Mouse (Mus musculus) midbrain, embryonic 11.5 days (tissue): ENCODE results near the gene Cd86. TPM values are rescaled to one million over a fixed set of nuclear protein-coding genes. Genes with fewer than 3 reads are reported as not detected.

ENCODE experiments used
- ATAC-seq: fragments of 200-750 bp; cut with Nextera tagmentation; 2 replicates; pipeline ENCODE4 v1.8.0; 2017; ENCODE audit warnings: moderate TSS enrichment, moderate library complexity; ENCODE audit not compliant: low FRiP score
- DNase-seq: peaks from one replicate; pipeline ENCODE4 v3.0.0; 2015; ENCODE audit warnings: low spot score; ENCODE audit errors: missing footprints
- H3K27ac ChIP-seq: fragments of 300-500 bp; sonication (generic); 2 replicates; pipeline ENCODE4 v1.5.1; 2014; ENCODE audit warnings: low read depth, low read length
- H3K27me3 ChIP-seq: fragments of 300-500 bp; sonication (generic); 2 replicates; pipeline ENCODE4 v1.6.1; 2014; ENCODE audit warnings: mild to moderate bottlenecking, low read length, moderate library complexity, mixed read lengths; ENCODE audit not compliant: control insufficient read depth, insufficient read depth
- H3K36me3 ChIP-seq: fragments of 300-500 bp; sonication (generic); 2 replicates; pipeline ENCODE4 v1.6.1; 2014; ENCODE audit warnings: mild to moderate bottlenecking, low read length, moderate library complexity, mixed read lengths; ENCODE audit not compliant: control insufficient read depth, insufficient read depth
- H3K4me1 ChIP-seq: fragments of 300-500 bp; sonication (generic); 2 replicates; pipeline ENCODE4 v1.6.1; 2014; ENCODE audit warnings: low read length; ENCODE audit not compliant: control insufficient read depth, insufficient read depth
- H3K4me2 ChIP-seq: fragments of 300-500 bp; sonication (generic); 2 replicates; pipeline ENCODE4 v1.6.1; 2014; ENCODE audit warnings: mild to moderate bottlenecking, moderate library complexity
- H3K4me3 ChIP-seq: fragments of 300-500 bp; sonication (generic); 2 replicates; pipeline ENCODE4 v1.5.1; 2014; ENCODE audit warnings: low read depth, low read length
- H3K9ac ChIP-seq: fragments of 300-500 bp; sonication (generic); 2 replicates; pipeline ENCODE4 v1.6.1; 2014; ENCODE audit warnings: low read length
- H3K9me3 ChIP-seq: fragments of 300-500 bp; sonication (generic); 2 replicates; pipeline ENCODE4 v1.6.1; 2016; ENCODE audit warnings: low read length; ENCODE audit not compliant: control insufficient read depth
- WGBS: fragments of 180-500 bp; shearing (Covaris S2); extraction: QIAGEN DNeasy Blood & Tissue Kit; methylation state at CpG from one replicate; pipeline ENCODE4 v1.1.7; 2014; 5-methylcytosine and 5-hydroxymethylcytosine counted together
- polyA plus RNA-seq: library from polyadenylated mRNA; unstranded; fragments of >200 nt; fragmentation: Nextera tagmentation; extraction: Ambion mirVana; gene quantifications from 2 replicates; pipeline ENCODE4 v1.2.1, GENCODE M21; 2014

Gene Cd86
- polyA plus RNA-seq, 1 experiment from 2014 or later: 1.6 TPM

GRCm38 (mm10) chr16:36631607-36632006 lies 34.3 kb downstream of the Cd86 start:
- 91% methylated on average over 5 of the region's 5 CpGs for WGBS
- H3K4me2 ChIP-seq: no peak overlapping the region
- DNase-seq (no peak), ATAC-seq (no peak)
- H3K27ac ChIP-seq: no peak overlapping the region
- H3K36me3 ChIP-seq: no peaks in the 10 kb centered on the region
- no peaks in the 10 kb centered on the region for H3K27me3 ChIP-seq
- H3K9me3 ChIP-seq: no peaks in the 10 kb centered on the region
- no peaks in the 10 kb centered on the region for H3K4me1 ChIP-seq
- no peak overlapping the region for H3K9ac ChIP-seq
- H3K4me3 ChIP-seq: no peak overlapping the region

DNA sequence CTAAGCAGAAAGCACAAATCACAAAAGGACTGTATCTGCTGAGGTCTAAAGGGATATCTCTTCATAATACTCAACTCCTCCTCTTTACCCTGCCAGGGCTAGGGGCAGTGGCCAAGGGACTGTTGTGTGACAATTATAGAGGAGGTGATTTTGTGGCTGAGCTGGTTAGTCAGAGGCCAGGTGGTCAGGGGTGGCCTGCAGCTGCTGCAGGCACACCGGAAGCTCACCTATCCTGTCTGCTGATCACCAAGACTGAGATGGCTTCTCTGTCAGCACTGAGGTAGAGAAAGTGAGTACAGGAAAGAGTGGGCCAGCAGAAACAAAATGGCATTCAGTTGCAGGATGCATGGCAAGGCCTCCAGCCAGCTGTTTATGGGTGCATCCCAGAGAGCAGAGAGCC lies 38.1 kb downstream of the Cd86 start:
- no peaks in the 10 kb centered on the region for H3K4me1 ChIP-seq
- no peak overlapping the region for H3K4me3 ChIP-seq
- no peak for ATAC-seq
- no peaks in the 10 kb centered on the region for H3K9me3 ChIP-seq
- no peak overlapping the region for H3K4me2 ChIP-seq
- H3K9ac ChIP-seq: no peak overlapping the region
- 95% methylated on average over 1 of the region's 1 CpGs for WGBS
- DNase-seq: no peak
- H3K27me3 ChIP-seq: no peaks in the 10 kb centered on the region
- no peaks in the 10 kb centered on the region for H3K36me3 ChIP-seq
- H3K27ac ChIP-seq: no peak overlapping the region

DNA sequence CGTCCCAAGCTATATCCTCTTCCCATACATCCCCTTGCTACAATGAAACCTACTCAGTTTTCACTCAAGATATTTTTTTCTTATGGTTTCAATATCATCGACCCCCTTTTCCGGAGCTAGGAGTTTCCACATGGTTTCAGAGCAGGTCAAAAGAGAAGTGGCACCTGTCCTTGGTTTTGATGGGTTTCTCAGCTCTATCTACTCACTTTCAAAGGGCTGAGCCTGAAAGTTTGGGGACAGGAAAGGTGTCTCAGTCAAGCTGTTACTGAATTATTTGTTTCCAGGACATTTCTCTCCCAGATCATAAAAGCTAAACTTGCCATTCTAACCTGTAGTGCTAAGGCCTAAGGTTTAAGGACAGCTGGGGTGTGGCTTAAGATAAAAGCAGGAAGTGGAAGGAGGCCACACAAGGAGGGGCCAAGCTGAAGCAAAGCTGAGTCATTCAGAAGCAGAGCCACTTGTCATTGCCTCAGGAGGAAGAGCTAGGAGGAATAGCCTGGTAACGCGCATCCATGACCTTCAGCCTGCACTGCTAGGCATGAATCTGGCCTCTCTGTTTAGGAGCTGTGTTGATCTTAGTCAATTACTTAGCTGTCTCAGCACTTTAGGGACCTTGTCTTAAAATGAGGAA lies 39.2 kb downstream of the Cd86 start:
- no peak overlapping the region for H3K4me3 ChIP-seq
- no peaks in the 10 kb centered on the region for H3K36me3 ChIP-seq
- H3K4me2 ChIP-seq: no peak overlapping the region
- no peaks in the 10 kb centered on the region for H3K4me1 ChIP-seq
- H3K9me3 ChIP-seq: no peaks in the 10 kb centered on the region
- H3K27ac ChIP-seq: no peak overlapping the region
- DNase-seq (no peak), ATAC-seq (no peak)
- WGBS: 91% methylated on average over 5 of the region's 5 CpGs
- H3K9ac ChIP-seq: no peak overlapping the region
- no peaks in the 10 kb centered on the region for H3K27me3 ChIP-seq

GRCm38 (mm10) chr16:36625909-36626308 lies 40.0 kb downstream of the Cd86 start:
- no peaks in the 10 kb centered on the region for H3K27me3 ChIP-seq
- WGBS: 96% methylated on average over 1 of the region's 1 CpGs
- H3K4me1 ChIP-seq: no peaks in the 10 kb centered on the region
- no peak overlapping the region for H3K4me3 ChIP-seq
- H3K9ac ChIP-seq: no peak overlapping the region
- H3K9me3 ChIP-seq: no peaks in the 10 kb centered on the region
- no peak overlapping the region for H3K4me2 ChIP-seq
- ATAC-seq (no peak), DNase-seq (no peak)
- H3K36me3 ChIP-seq: no peaks in the 10 kb centered on the region
- H3K27ac ChIP-seq: no peak overlapping the region

DNA sequence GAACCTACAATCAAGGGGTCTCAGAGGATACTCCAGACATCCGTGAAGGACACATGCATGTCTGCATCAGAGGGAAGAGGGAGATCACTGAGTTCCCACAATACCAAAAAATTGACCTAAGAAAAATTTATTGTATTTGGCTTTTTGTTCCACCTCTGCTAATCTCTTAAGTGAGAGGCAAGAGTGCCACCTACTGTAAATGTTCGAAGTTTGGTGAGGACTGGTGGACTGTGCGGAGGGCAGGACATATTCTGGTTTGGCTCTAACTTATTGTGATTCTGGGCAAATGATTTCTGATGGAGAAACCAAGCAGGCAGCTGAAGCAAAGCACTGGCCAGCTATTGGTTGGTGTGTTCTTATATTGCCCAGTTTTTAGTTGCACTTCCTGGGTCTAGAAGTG lies 43.6 kb downstream of the Cd86 start:
- no peak for ATAC-seq
- Histone ChIP-seq H3K36me3 (no peaks in the 10 kb centered on the region), H3K4me2 (no peak overlapping the region), H3K9me3 (no peaks in the 10 kb centered on the region), H3K27me3 (no peaks in the 10 kb centered on the region), H3K4me1 (no peaks in the 10 kb centered on the region), H3K4me3 (no peak overlapping the region), H3K27ac (no peak overlapping the region), H3K9ac (no peak overlapping the region)
- WGBS: 93% methylated on average over 3 of the region's 3 CpGs
- DNase-seq: no peak

DNA sequence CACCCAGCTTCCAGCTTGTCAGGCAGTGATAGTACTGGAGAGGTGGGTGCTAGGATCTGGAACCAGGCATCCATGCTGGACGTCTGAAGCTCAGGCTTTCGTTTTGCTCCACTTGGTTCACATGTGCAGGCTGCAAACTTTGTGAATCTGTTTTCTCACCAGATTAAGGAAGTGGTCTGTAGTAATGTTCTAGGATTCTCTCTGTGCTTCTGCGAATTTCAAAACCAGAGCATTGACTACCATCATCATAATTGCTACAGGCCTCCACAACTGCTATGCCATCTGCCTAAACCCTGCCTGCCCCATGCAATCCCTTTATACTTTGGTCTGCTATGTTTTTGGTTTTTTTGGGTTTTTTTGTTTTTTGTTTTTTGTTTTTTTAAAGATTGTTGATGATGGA lies 44.8 kb downstream of the Cd86 start:
- no peak overlapping the region for H3K4me2 ChIP-seq
- no peak overlapping the region for H3K9ac ChIP-seq
- no peak overlapping the region for H3K4me3 ChIP-seq
- ATAC-seq (no peak), DNase-seq (no peak)
- H3K27me3 ChIP-seq: no peaks in the 10 kb centered on the region
- H3K9me3 ChIP-seq: no peaks in the 10 kb centered on the region
- 72% methylated on average over 3 of the region's 3 CpGs for WGBS
- H3K36me3 ChIP-seq: no peaks in the 10 kb centered on the region
- H3K27ac ChIP-seq: no peak overlapping the region
- no peaks in the 10 kb centered on the region for H3K4me1 ChIP-seq

DNA sequence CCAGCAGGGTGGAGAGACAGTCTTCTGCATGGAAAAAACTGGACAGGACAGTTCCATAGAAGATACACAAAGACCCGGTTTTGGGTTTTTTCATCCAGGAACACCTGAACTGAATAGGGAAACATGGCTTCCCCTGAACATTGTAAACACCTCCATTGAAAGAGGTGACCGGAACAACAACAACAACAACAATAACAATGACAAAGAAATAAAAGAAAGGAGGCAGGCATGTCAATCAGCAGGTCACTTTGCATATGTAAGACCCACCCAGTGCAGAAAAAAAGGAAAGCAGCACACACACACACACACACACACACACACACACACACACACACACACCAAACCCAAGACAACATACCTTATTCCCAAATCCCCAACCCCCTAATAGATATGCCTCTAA lies 52.2 kb downstream of the Cd86 start:
- Histone ChIP-seq H3K27me3 (no peaks in the 10 kb centered on the region), H3K9me3 (no peaks in the 10 kb centered on the region), H3K27ac (no peak overlapping the region), H3K4me3 (no peak overlapping the region), H3K36me3 (no peaks in the 10 kb centered on the region), H3K4me2 (no peak overlapping the region), H3K9ac (no peak overlapping the region), H3K4me1 (no peaks in the 10 kb centered on the region)
- no peak for ATAC-seq
- WGBS: 69% methylated on average over 2 of the region's 2 CpGs
- DNase-seq: no peak

DNA sequence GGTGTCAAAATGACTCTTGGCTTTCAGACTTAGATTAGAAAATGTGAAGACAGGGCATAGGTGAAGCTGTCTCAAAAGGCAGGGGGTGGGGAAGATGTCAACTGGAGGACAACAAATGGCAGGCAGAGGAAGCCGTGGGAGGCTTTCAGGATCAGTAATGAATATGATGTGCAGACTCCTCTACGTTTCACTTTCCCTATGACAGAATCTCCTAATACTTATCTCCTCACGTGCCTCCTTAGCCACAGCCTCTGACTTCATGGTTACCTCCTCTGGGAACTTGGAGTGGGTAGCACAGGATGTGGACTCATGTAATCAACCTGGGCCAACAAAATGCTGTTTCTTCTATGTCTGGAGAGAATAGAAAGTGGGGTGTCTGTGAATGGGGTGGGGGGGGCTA lies 63.2 kb downstream of the Cd86 start:
- DNase-seq: no peak
- H3K4me1 ChIP-seq: no peaks in the 10 kb centered on the region
- H3K4me2 ChIP-seq: no peak overlapping the region
- 79% methylated on average over 3 of the region's 3 CpGs for WGBS
- H3K27ac ChIP-seq: no peak overlapping the region
- no peaks in the 10 kb centered on the region for H3K36me3 ChIP-seq
- no peak overlapping the region for H3K9ac ChIP-seq
- no peak overlapping the region for H3K4me3 ChIP-seq
- H3K27me3 ChIP-seq: no peaks in the 10 kb centered on the region
- H3K9me3 ChIP-seq: no peaks in the 10 kb centered on the region
- no peak for ATAC-seq

DNA sequence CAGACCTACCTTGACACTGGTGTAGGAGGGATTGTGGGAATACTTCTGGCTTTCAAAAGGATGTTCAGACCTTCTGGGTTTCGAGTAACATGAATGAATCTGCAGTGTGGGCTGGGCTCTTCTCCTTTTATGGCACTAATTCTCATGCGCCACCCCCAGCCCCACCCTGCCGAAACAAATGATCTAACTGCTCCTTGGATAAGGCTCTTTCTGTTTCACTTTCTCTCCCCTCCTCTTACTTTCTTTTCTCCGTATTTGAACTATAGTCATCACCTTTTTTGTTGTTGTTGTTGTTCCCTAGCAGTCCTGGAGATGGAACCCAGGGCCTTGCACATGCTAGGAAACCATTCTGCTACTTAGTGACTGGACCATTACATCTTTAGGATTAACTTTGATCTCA lies 67.6 kb downstream of the Cd86 start:
- H3K4me1 ChIP-seq: no peaks in the 10 kb centered on the region
- no peak for ATAC-seq
- WGBS: 84% methylated on average over 4 of the region's 4 CpGs

More for the DNA sequence above, 67.6 kb downstream of the Cd86 start:
- no peak for DNase-seq
- H3K4me2 ChIP-seq: no peak overlapping the region
- no peak overlapping the region for H3K9ac ChIP-seq
- H3K36me3 ChIP-seq: no peaks in the 10 kb centered on the region
- no peak overlapping the region for H3K27ac ChIP-seq
- no peak overlapping the region for H3K4me3 ChIP-seq
- no peaks in the 10 kb centered on the region for H3K27me3 ChIP-seq
- H3K9me3 ChIP-seq: no peaks in the 10 kb centered on the region
